Mouse (Mus musculus): ENCODE measurements around the gene Ncdn. TPM values are rescaled to one million over a fixed set of nuclear protein-coding genes. Genes with fewer than 3 reads are reported as not detected.
A peak's percentile ranks its signal among the peaks of the same experiment; 100 is the strongest.

The Ncdn gene
- polyA plus RNA-seq, 1 experiment from 2014 or later: 13.4 TPM

GRCm38 (mm10) chr4:126746194-126746840 is 6.9 kb downstream of the Ncdn start:
- H3K36me3 ChIP-seq (ENCODE audit: control insufficient read depth, insufficient read depth, low read length): peaks cover 18% of the 10 kb centered on the region
- no peak overlapping the region for H3K4me3 ChIP-seq (ENCODE audit: low read depth, low read length)
- TF ChIP-seq EP300 (optimal IDR thresholded peaks at IDR 0.05) (no peak), CTCF (IDR thresholded peaks at IDR 0.05; ENCODE audit: low read depth) (no peak)
- H3K27ac ChIP-seq (replicated peaks): no peak overlapping the region
- H3K4me1 ChIP-seq (replicated peaks; ENCODE audit: control insufficient read depth, insufficient read depth): no peaks in the 10 kb centered on the region
- DNase-seq (ENCODE audit: low spot score) (no peak), ATAC-seq (ENCODE audit: low FRiP score, low TSS enrichment) (no peak)
- H3K9ac ChIP-seq (ENCODE audit: low read length): no peak overlapping the region
- no peaks in the 10 kb centered on the region for H3K9me3 ChIP-seq (ENCODE audit: control insufficient read depth, low read length)
- no peak overlapping the region for H3K4me2 ChIP-seq (replicated peaks; ENCODE audit: low read depth)
- WGBS: 76% methylated on average over 10 of the region's 10 CpGs
- H3K27me3 ChIP-seq (ENCODE audit: control insufficient read depth, insufficient read depth, low read length): no peaks in the 10 kb centered on the region

DNA sequence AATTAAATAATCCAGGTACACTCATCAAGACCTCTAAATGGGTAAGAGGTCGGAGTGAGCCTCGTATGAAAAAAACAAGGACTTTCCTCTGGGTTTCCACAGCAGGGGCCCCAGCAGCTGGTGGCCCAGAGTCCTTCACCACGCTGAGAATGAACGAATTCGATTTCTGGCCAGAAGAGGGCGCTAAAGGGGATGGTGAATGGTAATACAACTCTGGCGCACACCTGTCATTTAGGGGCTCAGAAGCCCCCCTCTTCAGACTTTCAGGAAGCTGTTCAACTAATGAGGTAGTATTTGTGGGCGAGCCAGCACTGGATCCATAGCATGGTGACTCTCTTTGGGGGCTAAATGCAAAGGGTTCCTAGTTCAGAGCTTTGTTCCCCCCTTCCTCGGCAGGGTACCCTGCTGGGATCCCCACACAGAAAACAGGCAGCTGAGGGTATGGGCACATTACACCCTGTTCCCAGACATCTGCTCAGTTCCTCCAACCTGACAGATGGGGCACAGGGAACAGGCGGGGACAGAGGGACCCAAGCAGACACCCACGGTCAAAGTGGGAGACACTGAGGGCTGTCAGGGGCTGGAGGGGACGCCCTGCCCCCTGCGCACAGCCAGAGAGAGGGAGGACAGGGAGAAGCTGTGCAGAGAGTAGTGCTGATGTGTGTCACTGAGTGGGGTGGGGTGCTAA is 7.6 kb downstream of the Ncdn start:
- no peak overlapping the region for H3K27ac ChIP-seq (replicated peaks)
- H3K9ac ChIP-seq (ENCODE audit: low read length): no peak overlapping the region
- DNase-seq (ENCODE audit: low spot score): peak; percentile 66
- no peaks in the 10 kb centered on the region for H3K9me3 ChIP-seq (ENCODE audit: control insufficient read depth, low read length)
- H3K4me2 ChIP-seq (replicated peaks; ENCODE audit: low read depth): no peak overlapping the region
- WGBS: 46% methylated on average over 13 of the region's 13 CpGs
- H3K4me3 ChIP-seq (ENCODE audit: low read depth, low read length): no peak overlapping the region
- H3K4me1 ChIP-seq (replicated peaks; ENCODE audit: control insufficient read depth, insufficient read depth): no peaks in the 10 kb centered on the region
- peaks cover 18% of the 10 kb centered on the region for H3K36me3 ChIP-seq (ENCODE audit: control insufficient read depth, insufficient read depth, low read length)
- no peaks in the 10 kb centered on the region for H3K27me3 ChIP-seq (ENCODE audit: control insufficient read depth, insufficient read depth, low read length)
- peak; percentile 76 for TF ChIP-seq CTCF (IDR thresholded peaks at IDR 0.05; ENCODE audit: low read depth)
- TF ChIP-seq EP300 (optimal IDR thresholded peaks at IDR 0.05): no peak
- no peak for ATAC-seq (ENCODE audit: low FRiP score, low TSS enrichment)

DNA sequence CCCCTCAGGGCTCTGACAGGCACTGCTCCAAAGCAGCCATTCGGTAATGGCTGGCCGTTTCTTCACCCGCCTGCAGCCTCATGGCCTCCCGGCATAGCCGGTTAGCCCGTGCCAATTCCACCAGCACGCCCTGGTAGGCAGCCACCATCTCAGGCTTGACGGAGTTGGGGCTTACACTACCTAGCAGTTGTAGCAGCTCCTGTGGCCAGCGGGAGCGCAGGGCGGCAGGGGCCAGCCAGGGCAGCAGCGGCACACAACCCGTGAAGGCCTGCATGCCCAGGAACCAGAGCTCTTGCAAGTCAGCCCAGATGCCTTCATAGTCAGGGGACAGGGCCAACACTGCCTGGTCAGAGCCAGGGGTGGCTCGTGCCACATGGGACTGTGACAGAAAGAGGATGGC is 8.4 kb downstream of the Ncdn start:
- Histone ChIP-seq H3K4me3 (ENCODE audit: low read depth, low read length) (no peak overlapping the region), H3K36me3 (ENCODE audit: control insufficient read depth, insufficient read depth, low read length) (peaks cover 18% of the 10 kb centered on the region), H3K4me1 (replicated peaks; ENCODE audit: control insufficient read depth, insufficient read depth) (no peaks in the 10 kb centered on the region), H3K9ac (ENCODE audit: low read length) (no peak overlapping the region; the same call in 1 of the 2 replicates), H3K27ac (replicated peaks) (no peak overlapping the region), H3K4me2 (replicated peaks; ENCODE audit: low read depth) (no peak overlapping the region), H3K9me3 (ENCODE audit: control insufficient read depth, low read length) (no peaks in the 10 kb centered on the region), H3K27me3 (ENCODE audit: control insufficient read depth, insufficient read depth, low read length) (no peaks in the 10 kb centered on the region)
- TF ChIP-seq CTCF (IDR thresholded peaks at IDR 0.05; ENCODE audit: low read depth) (no peak), EP300 (optimal IDR thresholded peaks at IDR 0.05) (no peak)
- ATAC-seq (ENCODE audit: low FRiP score, low TSS enrichment) (no peak), DNase-seq (ENCODE audit: low spot score) (no peak)
- 94% methylated on average over 14 of the region's 14 CpGs for WGBS

DNA sequence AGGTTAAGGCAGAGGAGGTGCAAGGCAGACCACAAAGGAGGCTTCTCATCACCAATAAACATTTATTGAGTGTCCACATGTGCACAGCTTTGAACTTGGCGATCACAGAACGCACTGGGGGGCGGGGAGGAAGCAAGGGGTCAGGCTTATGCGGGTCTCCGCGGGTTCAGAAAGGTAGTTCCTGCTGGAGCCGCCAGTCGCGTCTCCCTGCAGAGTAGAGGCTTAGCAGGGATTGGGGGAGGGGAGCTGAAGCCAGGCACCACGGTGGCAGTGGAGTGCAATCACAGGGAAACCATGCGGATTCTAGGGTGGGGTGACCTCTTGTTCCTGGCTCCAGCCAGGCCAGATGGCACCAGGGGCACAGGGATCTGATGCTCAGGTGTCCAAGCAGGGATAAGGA is 9.5 kb downstream of the Ncdn start:
- Histone ChIP-seq H3K9me3 (ENCODE audit: control insufficient read depth, low read length) (no peaks in the 10 kb centered on the region), H3K9ac (ENCODE audit: low read length) (no peak overlapping the region), H3K27ac (replicated peaks) (no peak overlapping the region), H3K36me3 (ENCODE audit: control insufficient read depth, insufficient read depth, low read length) (peaks cover 15% of the 10 kb centered on the region), H3K4me3 (ENCODE audit: low read depth, low read length) (no peak overlapping the region), H3K4me1 (replicated peaks; ENCODE audit: control insufficient read depth, insufficient read depth) (no peaks in the 10 kb centered on the region), H3K4me2 (replicated peaks; ENCODE audit: low read depth) (no peak overlapping the region), H3K27me3 (ENCODE audit: control insufficient read depth, insufficient read depth, low read length) (no peaks in the 10 kb centered on the region)
- DNase-seq (ENCODE audit: low spot score): no peak
- TF ChIP-seq CTCF (IDR thresholded peaks at IDR 0.05; ENCODE audit: low read depth) (no peak), EP300 (optimal IDR thresholded peaks at IDR 0.05) (no peak)
- WGBS: 35% methylated on average over 11 of the region's 11 CpGs
- ATAC-seq (ENCODE audit: low FRiP score, low TSS enrichment): no peak

GRCm38 (mm10) chr4:126742976-126743375 is 10.3 kb downstream of the Ncdn start:
- Histone ChIP-seq H3K27me3 (ENCODE audit: control insufficient read depth, insufficient read depth, low read length) (no peaks in the 10 kb centered on the region), H3K27ac (replicated peaks) (no peak overlapping the region), H3K9me3 (ENCODE audit: control insufficient read depth, low read length) (no peaks in the 10 kb centered on the region), H3K4me1 (replicated peaks; ENCODE audit: control insufficient read depth, insufficient read depth) (no peaks in the 10 kb centered on the region), H3K36me3 (ENCODE audit: control insufficient read depth, insufficient read depth, low read length) (peaks cover 11% of the 10 kb centered on the region), H3K4me3 (ENCODE audit: low read depth, low read length) (no peak overlapping the region), H3K4me2 (replicated peaks; ENCODE audit: low read depth) (no peak overlapping the region), H3K9ac (ENCODE audit: low read length) (no peak overlapping the region)
- ATAC-seq (ENCODE audit: low FRiP score, low TSS enrichment) (no peak), DNase-seq (ENCODE audit: low spot score) (no peak)
- TF ChIP-seq CTCF (IDR thresholded peaks at IDR 0.05; ENCODE audit: low read depth) (no peak), EP300 (optimal IDR thresholded peaks at IDR 0.05) (no peak)
- 58% methylated on average over 2 of the region's 2 CpGs for WGBS

DNA sequence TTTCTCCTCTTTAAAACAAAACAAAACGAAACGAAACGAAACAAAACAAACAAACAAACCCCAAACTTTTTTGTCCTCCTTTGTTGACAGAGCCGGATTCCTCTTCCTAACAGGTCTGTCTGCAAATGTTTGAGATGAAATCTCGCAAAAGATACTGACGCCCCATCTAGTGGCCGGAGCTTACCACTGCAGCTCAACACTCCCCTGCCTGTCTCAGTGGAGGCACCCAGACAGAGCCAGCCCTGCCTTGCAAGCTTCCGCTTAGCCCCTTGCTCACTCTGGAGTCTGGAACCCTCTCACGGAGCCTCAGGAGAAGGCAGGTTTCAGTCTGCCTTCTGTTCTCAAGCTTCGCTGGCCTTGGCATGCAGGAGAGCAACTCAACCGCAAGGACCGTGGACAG is 11.8 kb downstream of the Ncdn start:
- TF ChIP-seq EP300 (optimal IDR thresholded peaks at IDR 0.05): no peak
- TF ChIP-seq CTCF (IDR thresholded peaks at IDR 0.05; ENCODE audit: low read depth): peak; percentile 94
- DNase-seq (ENCODE audit: low spot score) (peak; percentile 77), ATAC-seq (ENCODE audit: low FRiP score, low TSS enrichment) (0 out of 2 replicates have a peak, but pooled peaks have one; percentile 43)
- peaks cover 11% of the 10 kb centered on the region for H3K36me3 ChIP-seq (ENCODE audit: control insufficient read depth, insufficient read depth, low read length)
- H3K9me3 ChIP-seq (ENCODE audit: control insufficient read depth, low read length): no peaks in the 10 kb centered on the region
- no peak overlapping the region for H3K4me3 ChIP-seq (ENCODE audit: low read depth, low read length)
- H3K9ac ChIP-seq (ENCODE audit: low read length): no peak overlapping the region
- H3K27me3 ChIP-seq (ENCODE audit: control insufficient read depth, insufficient read depth, low read length): no peaks in the 10 kb centered on the region
- no peaks in the 10 kb centered on the region for H3K4me1 ChIP-seq (replicated peaks; ENCODE audit: control insufficient read depth, insufficient read depth)
- H3K4me2 ChIP-seq (replicated peaks; ENCODE audit: low read depth): no peak overlapping the region
- H3K27ac ChIP-seq (replicated peaks): no peak overlapping the region
- 6% methylated on average over 12 of the region's 12 CpGs for WGBS

Measured in stomach, postnatal 0 days (tissue).